Mouse (Mus musculus) intestine, embryonic 14.5 days (tissue): Measurements from ENCODE around the gene Fam129c. TPM values are rescaled to one million over a fixed set of nuclear protein-coding genes. Genes with fewer than 3 reads are reported as not detected.
A peak's percentile ranks its signal among the peaks of the same experiment; 100 is the strongest.

Experiments
- ATAC-seq: fragments of 200-750 bp; cut with Nextera tagmentation; replicated peaks from 2 replicates; pipeline ENCODE4 v1.8.0; 2017; ENCODE audit warnings: low read depth, moderate number of reproducible peaks, moderate TSS enrichment, moderate library complexity; ENCODE audit not compliant: low FRiP score, low TSS enrichment
- DNase-seq: peaks from one replicate; pipeline ENCODE4 v3.0.0-alpha.2; 2018; ENCODE audit warnings: low spot score
- H3K27ac ChIP-seq: fragments of 300-500 bp; sonication (generic); 2 replicates; pipeline ENCODE4 v1.5.1; 2014; ENCODE audit warnings: low read depth, mild to moderate bottlenecking, control low read depth
- H3K27me3 ChIP-seq: fragments of 300-500 bp; sonication (generic); replicated peaks from 2 replicates; pipeline ENCODE4 v1.6.1; 2014; ENCODE audit warnings: low read length, control low read depth; ENCODE audit not compliant: control insufficient read depth, insufficient read depth
- H3K36me3 ChIP-seq: fragments of 300-500 bp; sonication (generic); 2 replicates; pipeline ENCODE4 v1.6.1; 2014; ENCODE audit warnings: low read length, control low read depth; ENCODE audit not compliant: control insufficient read depth, insufficient read depth
- H3K4me1 ChIP-seq: fragments of 300-500 bp; sonication (generic); replicated peaks from 2 replicates; pipeline ENCODE4 v1.6.1; 2014; ENCODE audit warnings: low read length, control low read depth, mixed read lengths; ENCODE audit not compliant: control insufficient read depth, insufficient read depth
- H3K4me2 ChIP-seq: fragments of 300-500 bp; sonication (generic); 2 replicates; pipeline ENCODE4 v1.6.1; 2014; ENCODE audit warnings: low read length
- H3K4me3 ChIP-seq: fragments of 300-500 bp; sonication (generic); 2 replicates; pipeline ENCODE4 v1.5.1; 2014; ENCODE audit warnings: low read depth, low read length, control low read depth, mixed read lengths
- H3K9ac ChIP-seq: fragments of 300-500 bp; sonication (generic); 2 replicates; pipeline ENCODE4 v1.6.1; 2014; ENCODE audit warnings: mild to moderate bottlenecking, low read length
- H3K9me3 ChIP-seq: fragments of 300-500 bp; sonication (generic); 2 replicates; pipeline ENCODE4 v1.6.1; 2016; ENCODE audit warnings: low read length, control low read depth; ENCODE audit not compliant: control insufficient read depth
- WGBS: fragments of 180-500 bp; shearing (Covaris S2); extraction: QIAGEN DNeasy Blood & Tissue Kit; methylation state at CpG from one replicate; pipeline ENCODE4 v1.1.7; 2014; 5-methylcytosine and 5-hydroxymethylcytosine counted together
- polyA plus RNA-seq: library from polyadenylated mRNA; unstranded; fragments of >200 nt; fragmentation: Nextera tagmentation; extraction: Ambion mirVana; gene quantifications from 2 replicates; pipeline ENCODE4 v1.2.1, GENCODE M21; 2014

The Fam129c gene
- polyA plus RNA-seq, 1 experiment from 2014 or later = 3.1 TPM

- H3K4me2 ChIP-seq = no peak overlapping the region
- DNase-seq = no peak
- H3K4me1 ChIP-seq = peaks cover 14% of the 10 kb centered on the region
- H3K9ac ChIP-seq = no peak overlapping the region
- H3K27ac ChIP-seq = no peak overlapping the region
- ATAC-seq = no peak
- H3K4me3 ChIP-seq = no peak overlapping the region
- H3K27me3 ChIP-seq = 0 out of 2 replicates have a peak, but pooled peaks cover 6% of the 10 kb centered on the region
- no peaks in the 10 kb centered on the region for H3K9me3 ChIP-seq
- no peaks in the 10 kb centered on the region for H3K36me3 ChIP-seq
- 55% methylated on average over 7 of the region's 7 CpGs for WGBS
These were observed 6.6 kb downstream of the Fam129c start for GRCm38 (mm10) chr8:71604021-71604420.

DNA sequence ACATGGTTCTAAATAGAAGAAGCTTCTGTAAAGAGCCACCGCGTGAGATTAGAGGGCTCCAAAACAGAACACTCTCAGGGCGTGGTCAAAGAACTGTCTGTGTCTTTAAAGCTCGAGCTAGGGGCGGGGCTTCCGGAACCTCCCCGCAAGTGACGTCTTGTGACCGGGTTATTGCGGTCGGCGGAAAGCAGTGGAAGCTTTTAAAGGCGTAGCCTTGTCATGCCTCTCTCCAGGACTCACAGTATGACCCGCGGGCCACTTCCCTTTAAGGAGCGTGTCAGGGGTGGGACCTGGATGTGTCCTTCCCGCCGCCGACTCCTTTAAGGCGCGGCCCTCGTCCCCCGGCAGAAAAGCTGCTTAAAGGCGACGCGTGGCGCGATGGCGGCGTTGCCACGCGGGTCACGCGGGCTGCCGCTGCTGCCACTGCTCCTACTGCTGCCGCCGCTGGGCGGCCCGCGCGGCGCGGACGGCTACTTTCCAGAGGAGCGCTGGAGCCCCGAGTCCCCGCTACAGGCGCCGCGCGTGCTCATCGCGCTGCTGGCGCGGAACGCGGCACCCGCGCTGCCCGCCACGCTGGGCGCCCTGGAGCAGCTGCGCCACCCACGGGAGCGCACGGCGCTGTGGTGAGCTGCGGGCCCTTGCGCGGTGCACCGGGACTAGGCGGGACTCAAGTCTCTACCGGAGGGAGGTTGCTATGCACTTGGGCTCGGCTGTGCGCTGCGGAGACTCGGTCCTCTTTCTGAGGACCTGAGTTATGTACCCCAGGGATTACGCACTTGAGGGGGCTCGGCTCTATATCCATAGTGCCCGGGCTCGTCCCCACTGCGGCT is 13.6 kb downstream of the Fam129c start, which contains the start of gene Colgalt1:
Colgalt1 (plus strand) TSS at position 177 of the 830 bp plus-strand sequence.
- peak within 1 kb of the TSS; percentile 84 for H3K4me3 ChIP-seq
- peak within 1 kb of the TSS; percentile 83 for H3K4me2 ChIP-seq
- peaks cover 10% of the 10 kb centered on the region for H3K4me1 ChIP-seq
- peak within 1 kb of the TSS; percentile 78 for H3K9ac ChIP-seq
- H3K36me3 ChIP-seq = peaks cover 32% of the 10 kb centered on the region
- WGBS = under 1% methylated on average over 82 of the region's 82 CpGs
- no peaks in the 10 kb centered on the region for H3K27me3 ChIP-seq
- DNase-seq = peak; percentile 96
- no peaks in the 10 kb centered on the region for H3K9me3 ChIP-seq
- peak within 1 kb of the TSS; percentile 84 for H3K27ac ChIP-seq
- ATAC-seq = peak; percentile 99

GRCm38 (mm10) chr8:71612141-71612540 is 14.7 kb downstream of the Fam129c start:
- Histone ChIP-seq H3K36me3 (peaks cover 42% of the 10 kb centered on the region), H3K4me1 (peaks cover 10% of the 10 kb centered on the region), H3K27me3 (no peaks in the 10 kb centered on the region), H3K4me3 (peak overlapping the region; percentile 84), H3K9ac (peak overlapping the region; percentile 78), H3K9me3 (no peaks in the 10 kb centered on the region), H3K4me2 (peak overlapping the region; percentile 83), H3K27ac (no peak overlapping the region)
- DNase-seq (no peak), ATAC-seq (no peak)
- 40% methylated on average over 5 of the region's 5 CpGs for WGBS

GRCm38 (mm10) chr8:71613418-71613817 is 16.0 kb downstream of the Fam129c start:
- no peak for ATAC-seq
- no peak overlapping the region for H3K9ac ChIP-seq

GRCm38 (mm10) chr8:71619786-71620185 is 22.3 kb downstream of the Fam129c start:
- Histone ChIP-seq H3K4me3 (no peak overlapping the region), H3K27me3 (no peaks in the 10 kb centered on the region), H3K4me1 (no peaks in the 10 kb centered on the region), H3K9ac (no peak overlapping the region), H3K4me2 (no peak overlapping the region), H3K36me3 (peaks cover 99% of the 10 kb centered on the region), H3K9me3 (peaks cover 20% of the 10 kb centered on the region), H3K27ac (no peak overlapping the region)
- DNase-seq (no peak), ATAC-seq (no peak)
- 98% methylated on average over 2 of the region's 2 CpGs for WGBS

More at GRCm38 (mm10) chr8:71613418-71613817, 16.0 kb downstream of the Fam129c start:
- Histone ChIP-seq H3K36me3 (peaks cover 55% of the 10 kb centered on the region), H3K9me3 (no peaks in the 10 kb centered on the region), H3K4me1 (peaks cover 10% of the 10 kb centered on the region), H3K27ac (no peak overlapping the region), H3K4me3 (no peak overlapping the region), H3K27me3 (no peaks in the 10 kb centered on the region), H3K4me2 (no peak overlapping the region)
- 55% methylated on average over 4 of the region's 4 CpGs for WGBS
- DNase-seq = no peak

- no peak overlapping the region for H3K27ac ChIP-seq
- ATAC-seq = no peak
- peaks cover 61% of the 10 kb centered on the region for H3K36me3 ChIP-seq
- H3K9me3 ChIP-seq = peaks cover 20% of the 10 kb centered on the region
- peaks cover 26% of the 10 kb centered on the region for H3K4me1 ChIP-seq
- no peak overlapping the region for H3K4me2 ChIP-seq
- no peak overlapping the region for H3K4me3 ChIP-seq
- no peak for DNase-seq
- H3K27me3 ChIP-seq = 0 out of 2 replicates have a peak, but pooled peaks cover 3% of the 10 kb centered on the region
- H3K9ac ChIP-seq = no peak overlapping the region
- 69% methylated on average over 1 of the region's 1 CpGs for WGBS
These were observed 27.6 kb downstream of the Fam129c start for GRCm38 (mm10) chr8:71625088-71625487.

- Histone ChIP-seq H3K9ac (no peak overlapping the region), H3K27me3 (peaks cover 3% of the 10 kb centered on the region; the same call in 1 of the 2 replicates), H3K9me3 (peaks cover 16% of the 10 kb centered on the region), H3K4me1 (peaks cover 26% of the 10 kb centered on the region), H3K4me2 (no peak overlapping the region), H3K4me3 (no peak overlapping the region), H3K36me3 (peaks cover 44% of the 10 kb centered on the region), H3K27ac (no peak overlapping the region)
- no peak for ATAC-seq
- DNase-seq = no peak
- 92% methylated on average over 9 of the region's 9 CpGs for WGBS
These were observed 29.3 kb downstream of the Fam129c start for GRCm38 (mm10) chr8:71626753-71627152.

DNA sequence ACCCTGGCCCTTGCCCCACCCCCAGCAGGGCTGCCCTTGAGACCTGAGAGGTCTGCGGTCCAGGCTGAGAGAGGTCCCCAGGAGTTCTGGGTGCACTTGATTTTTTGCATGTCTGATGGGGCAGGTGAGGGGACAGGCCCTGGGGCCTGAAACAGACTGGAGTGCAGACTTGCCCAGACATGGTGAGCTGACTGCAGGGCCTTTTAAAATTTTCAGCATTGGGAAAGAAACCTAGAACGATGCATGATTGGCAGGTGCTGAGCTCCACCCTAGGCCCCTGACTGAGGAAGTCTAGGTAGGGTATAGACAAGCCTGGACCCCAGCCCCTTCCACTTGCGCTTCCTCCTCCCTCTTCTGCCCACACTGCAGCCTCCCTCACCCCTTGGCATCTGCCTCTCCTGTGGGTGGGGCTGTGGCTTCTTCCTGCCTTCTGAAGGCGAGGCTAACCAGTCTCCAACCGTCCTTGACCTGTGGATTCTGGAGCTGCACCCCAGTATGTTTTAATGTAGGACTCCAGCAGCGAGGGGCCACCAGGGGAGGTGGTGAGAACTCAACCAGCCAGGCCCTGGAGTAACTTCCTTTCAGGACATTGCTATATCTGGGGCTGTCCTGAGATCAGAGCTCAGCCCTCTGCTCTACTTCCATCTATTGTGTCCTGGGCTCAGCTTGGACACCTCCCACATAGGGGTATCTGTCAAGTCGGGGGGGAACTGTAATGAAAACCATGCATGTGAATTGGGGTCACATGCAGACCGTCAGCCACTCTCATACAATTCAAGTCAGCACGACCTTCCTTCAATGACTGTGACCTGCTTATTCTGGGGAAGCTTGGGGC is 30.0 kb downstream of the Fam129c start:
- Histone ChIP-seq H3K27ac (no peak overlapping the region), H3K27me3 (peaks cover 3% of the 10 kb centered on the region; the same call in 1 of the 2 replicates), H3K9ac (no peak overlapping the region), H3K4me2 (no peak overlapping the region), H3K4me3 (no peak overlapping the region), H3K4me1 (peaks cover 26% of the 10 kb centered on the region), H3K9me3 (peaks cover 9% of the 10 kb centered on the region), H3K36me3 (peaks cover 37% of the 10 kb centered on the region)
- WGBS = 40% methylated on average over 9 of the region's 9 CpGs
- ATAC-seq = no peak
- no peak for DNase-seq
